Mouse (Mus musculus) thymus, postnatal 25 days (tissue): ENCODE results near the gene Hist1h1d.
"Not testable (repeated sequence)": the region's sequence is repeated elsewhere in the genome, so short reads cannot be mapped to it uniquely, and the experiment has no call there.

Experiments used
- DNase-seq: peaks from one replicate; pipeline ENCODE4 v3.0.0; 2022

The Hist1h1d gene

DNA sequence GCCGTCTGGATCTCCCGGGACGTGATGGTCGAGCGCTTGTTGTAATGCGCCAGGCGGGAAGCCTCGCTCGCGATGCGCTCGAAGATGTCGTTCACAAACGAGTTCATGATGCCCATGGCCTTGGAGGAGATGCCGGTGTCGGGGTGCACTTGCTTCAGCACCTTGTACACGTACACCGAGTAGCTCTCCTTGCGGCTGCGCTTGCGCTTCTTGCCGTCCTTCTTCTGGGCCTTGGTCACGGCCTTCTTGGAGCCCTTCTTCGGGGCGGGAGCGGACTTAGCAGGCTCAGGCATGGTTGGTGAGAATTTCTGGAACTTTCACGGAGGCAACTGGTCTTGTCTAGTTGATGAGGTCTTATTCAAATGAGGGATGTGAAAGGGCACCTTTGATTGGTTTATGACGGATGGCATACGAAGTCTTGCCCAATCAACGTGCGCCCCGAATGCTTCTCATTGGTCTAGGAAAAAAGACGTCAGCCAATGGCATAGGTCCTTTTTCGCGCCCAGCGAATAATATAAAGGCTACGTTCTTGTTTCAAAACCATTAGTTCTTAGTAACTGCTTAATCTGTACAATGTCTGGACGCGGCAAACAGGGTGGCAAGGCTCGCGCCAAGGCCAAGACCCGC, 20.9 kb downstream of the Hist1h1d start, which contains the start of the genes Hist1h2bf and Hist1h2ad:
Gene Hist1h2bf (minus strand): TSS at position 299 of the 627 bp plus-strand sequence.
Gene Hist1h2ad (plus strand): TSS at position 484 of the 627 bp plus-strand sequence.
- DNase-seq = peak; percentile 90

DNA sequence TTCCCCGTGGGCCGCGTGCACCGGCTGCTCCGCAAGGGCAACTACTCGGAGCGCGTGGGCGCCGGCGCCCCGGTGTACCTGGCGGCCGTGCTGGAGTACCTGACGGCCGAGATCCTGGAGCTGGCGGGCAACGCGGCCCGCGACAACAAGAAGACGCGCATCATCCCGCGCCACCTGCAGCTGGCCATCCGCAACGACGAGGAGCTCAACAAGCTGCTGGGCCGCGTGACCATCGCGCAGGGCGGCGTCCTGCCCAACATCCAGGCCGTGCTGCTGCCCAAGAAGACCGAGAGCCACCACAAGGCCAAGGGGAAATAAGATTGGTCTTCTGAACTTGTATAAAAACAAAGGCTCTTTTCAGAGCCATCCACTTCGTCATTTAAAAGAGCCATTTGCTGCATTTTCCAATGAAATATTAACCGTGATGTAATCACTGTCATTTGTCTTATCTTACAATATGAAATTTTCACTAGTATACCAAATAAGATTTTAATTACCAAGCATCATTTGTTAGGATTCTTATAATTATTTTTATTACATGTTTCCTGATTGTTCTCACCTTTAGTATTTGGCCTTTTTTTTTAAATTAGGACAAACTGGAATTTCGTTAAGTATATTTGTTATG, 21.6 kb downstream of the Hist1h1d start:
- DNase-seq = not testable (repeated sequence)

DNA sequence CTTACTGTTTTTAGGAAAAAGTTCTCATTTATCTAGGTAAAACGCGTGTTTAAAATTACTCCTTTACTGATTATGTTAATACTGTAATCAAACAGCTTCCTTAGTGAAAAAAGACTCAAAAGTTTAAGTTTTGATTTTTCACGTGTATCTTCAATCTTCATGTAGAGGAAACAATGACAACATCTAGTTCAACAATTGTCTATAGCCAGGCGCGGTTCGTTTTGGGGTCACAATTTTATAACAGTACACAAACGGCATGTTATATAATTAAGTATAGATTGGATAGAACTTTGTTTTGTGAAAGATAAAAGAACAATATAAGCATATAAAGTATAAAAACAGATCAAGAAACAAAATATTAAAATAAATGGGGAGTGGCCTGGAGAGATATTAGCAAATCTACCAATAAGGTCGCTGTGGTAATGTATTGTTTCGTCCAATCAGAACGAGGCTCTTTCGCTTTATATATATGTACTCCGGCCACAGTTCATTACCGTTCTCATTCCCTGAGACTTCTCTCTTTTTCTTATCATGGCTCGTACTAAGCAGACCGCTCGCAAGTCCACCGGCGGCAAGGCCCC, 22.3 kb downstream of the Hist1h1d start, which contains the start of gene Hist1h3d:
Gene Hist1h3d (plus strand): TSS at position 493 of the 581 bp plus-strand sequence.
- DNase-seq = peak; percentile 65

DNA sequence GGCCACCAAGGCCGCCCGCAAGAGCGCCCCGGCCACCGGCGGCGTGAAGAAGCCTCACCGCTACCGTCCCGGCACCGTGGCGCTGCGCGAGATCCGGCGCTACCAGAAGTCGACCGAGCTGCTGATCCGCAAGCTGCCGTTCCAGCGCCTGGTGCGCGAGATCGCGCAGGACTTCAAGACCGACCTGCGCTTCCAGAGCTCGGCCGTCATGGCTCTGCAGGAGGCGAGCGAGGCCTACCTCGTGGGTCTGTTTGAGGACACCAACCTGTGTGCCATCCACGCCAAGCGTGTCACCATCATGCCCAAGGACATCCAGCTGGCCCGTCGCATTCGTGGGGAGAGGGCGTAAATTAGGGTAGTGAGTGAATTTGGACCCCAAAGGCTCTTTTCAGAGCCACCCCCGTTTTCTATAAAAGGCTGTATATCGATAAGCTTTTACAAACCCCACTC, 22.8 kb downstream of the Hist1h1d start:
- DNase-seq = peak; percentile 38

DNA sequence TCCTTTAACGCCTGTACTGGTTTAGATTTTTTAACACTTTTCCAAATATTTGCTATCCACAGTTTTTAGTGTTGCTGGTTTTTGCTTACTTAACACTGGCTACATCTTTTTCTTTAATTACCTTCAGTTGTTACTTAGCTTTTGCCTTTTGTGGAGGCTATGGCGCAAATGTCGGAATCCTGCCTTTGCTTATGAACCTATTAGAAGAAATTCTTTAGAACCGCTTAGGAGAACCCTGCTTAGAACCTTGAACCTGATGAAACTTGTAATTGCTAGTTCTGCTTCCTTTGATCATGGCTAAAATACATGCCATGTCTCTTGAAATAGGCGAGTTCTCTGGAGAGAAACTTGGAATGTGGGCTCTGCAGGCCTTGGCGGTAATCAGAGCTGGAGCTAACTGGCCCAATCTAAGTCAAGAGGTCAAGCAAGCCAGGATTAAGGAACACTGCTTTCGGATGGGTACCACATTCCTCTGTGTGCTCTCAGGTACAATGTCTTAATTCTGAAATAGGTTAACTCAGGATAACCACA, 23.4 kb downstream of the Hist1h1d start:
- DNase-seq = no peak

DNA sequence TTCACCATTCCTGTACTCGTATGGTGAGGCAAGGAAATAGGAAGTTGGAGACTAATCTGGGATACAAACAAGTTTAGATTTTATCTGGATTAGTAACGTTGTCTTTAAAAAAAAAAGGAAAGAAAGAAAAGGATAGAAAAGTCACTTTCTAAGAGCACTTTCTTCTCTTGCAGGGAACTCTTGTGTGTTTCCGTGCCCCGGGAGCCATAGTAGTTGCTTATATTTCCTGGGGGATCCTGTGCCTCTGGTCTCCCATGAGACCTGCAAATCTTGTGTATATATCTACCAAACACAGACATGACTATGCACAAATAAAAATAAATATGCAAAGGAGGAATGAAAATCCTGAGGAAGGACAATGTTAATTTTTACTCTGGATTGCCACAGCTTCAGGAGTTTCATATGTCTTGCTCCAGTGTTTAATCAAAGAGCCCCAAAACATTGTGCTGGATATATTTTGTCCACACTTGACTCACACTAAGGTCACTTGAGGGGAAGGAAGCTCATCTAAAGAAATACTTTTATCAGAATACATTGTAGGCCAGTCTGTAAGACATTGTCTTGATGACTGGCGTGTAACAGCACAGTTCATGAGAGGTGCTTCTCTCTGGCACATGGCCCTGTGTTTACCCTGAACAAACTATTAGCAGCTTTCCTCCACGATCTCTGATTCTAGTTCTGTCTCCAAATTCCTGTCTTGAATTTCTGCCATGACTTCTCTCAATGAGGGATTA, 24.0 kb downstream of the Hist1h1d start:
- DNase-seq = no peak

DNA sequence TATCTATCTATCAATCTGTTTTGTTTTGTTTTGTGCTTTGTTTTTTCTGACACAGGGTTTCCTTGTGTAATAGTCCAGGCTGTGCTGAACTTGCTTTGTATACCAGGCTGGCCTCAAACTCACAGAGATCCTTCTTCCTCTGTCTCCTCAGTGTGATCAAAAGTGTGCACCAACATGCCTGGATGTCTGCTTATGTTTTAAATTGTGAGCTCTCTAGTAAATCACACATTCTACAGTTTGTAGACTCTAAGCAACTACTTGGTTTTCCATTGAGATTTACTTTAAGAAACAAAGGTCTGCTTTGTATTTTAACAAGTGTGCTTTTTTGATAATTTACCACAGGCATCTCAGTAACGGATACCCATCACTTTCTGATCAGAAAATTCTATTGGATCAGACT, 24.8 kb downstream of the Hist1h1d start:
- no peak for DNase-seq

DNA sequence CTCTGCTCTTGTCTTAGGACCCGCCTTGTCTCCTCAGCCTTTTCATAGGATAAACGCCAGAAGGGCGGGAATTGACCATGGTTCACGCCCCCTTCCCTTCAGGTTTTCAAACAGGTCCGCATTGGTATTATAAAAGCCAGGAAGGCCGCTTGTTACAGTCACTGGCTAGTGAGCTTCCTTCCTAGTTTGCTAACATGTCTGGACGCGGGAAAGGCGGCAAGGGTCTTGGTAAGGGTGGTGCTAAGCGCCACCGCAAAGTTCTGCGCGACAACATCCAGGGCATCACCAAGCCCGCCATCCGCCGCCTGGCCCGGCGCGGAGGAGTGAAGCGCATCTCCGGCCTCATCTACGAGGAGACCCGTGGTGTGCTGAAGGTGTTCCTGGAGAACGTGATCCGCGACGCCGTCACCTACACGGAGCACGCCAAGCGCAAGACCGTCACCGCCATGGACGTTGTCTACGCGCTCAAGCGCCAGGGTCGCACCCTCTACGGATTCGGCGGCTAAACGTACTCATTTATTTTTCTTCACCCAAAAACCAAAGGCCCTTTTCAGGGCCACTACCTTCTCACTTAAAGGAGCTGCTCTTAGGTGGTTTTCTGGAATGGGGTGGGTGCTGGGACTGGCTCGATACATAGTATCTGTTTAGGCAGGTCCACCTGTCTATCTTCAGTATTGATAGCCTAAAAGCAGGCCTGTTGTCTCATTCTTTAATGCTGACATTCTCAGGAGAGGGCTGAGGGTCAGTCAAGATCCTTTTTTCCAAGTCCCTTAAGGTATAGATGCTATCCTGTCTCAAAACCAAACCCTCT, 28.6 kb downstream of the Hist1h1d start, which contains the start of gene Hist1h4d:
Gene Hist1h4d (plus strand): TSS at position 191 of the 811 bp plus-strand sequence.
- peak; percentile 98 for DNase-seq

DNA sequence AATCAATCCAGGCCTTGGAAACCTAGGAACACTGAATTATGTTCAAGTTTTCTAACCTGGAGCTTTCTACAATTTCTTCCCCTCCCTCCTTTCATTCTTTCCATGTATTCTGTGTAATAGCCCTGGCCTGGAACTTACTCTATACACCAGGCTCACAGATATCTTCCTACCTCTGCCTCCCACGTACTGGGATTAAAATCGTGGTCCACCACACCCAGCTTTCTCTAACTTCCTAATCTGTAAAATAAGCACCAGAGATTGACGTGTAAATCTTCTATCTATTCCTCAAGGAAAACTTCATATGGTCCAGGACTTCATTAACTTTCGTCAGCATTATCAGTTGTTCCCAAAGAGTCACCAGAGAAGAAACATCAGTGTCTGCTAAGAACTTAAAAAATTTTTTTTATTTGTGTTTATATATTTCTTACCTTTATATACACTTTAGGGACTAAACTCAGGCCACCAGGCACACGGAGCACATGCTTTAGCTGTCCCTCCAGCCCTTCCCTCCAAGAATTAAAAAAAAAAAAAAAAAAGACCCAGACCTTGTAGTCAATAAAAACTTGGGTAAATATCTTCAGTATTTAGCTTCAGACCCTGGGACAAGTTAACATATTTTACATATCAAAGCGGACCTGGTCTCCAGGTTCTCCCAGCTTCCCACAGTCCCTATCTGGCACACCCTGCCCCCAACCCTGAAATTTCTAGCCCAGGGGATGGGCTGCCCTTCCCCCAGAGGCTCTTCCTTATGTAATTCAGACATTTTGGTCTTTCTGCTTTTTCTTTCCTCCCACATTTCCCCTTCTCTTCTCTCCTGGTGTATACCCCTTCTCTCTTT, 29.4 kb downstream of the Hist1h1d start:
- DNase-seq = no peak

DNA sequence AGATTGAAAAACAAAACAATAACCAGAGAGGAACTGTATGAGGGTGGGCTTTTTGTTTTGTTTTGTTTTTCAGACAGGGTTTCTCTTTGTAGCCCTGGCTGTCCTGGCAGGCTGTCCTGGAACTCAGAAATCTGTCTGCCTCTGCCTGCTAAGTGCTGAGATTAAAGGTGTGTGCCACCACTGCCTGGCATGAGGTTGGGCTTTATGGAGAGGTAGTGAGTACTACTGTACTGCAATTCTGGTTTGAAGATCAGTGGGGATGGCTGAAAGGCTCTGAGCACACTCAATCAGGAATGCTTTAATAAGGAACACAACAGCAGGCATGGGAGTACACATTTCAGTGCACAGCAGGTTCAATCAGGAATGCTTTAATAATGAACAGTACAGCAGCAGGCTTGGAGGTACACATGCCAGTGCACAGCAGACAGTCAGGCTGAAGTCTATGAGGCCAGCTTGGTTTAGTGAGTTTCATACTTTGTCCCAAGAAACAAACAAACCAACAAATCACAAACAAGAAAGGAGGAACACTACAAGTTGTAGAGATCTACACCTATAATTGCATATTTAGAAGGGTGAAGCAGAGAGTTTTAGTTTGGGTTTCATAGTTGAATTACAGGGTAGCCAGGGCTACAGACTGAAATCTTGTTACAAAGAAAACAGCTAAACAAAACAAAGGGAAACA, 30.5 kb downstream of the Hist1h1d start:
- DNase-seq = no peak

DNA sequence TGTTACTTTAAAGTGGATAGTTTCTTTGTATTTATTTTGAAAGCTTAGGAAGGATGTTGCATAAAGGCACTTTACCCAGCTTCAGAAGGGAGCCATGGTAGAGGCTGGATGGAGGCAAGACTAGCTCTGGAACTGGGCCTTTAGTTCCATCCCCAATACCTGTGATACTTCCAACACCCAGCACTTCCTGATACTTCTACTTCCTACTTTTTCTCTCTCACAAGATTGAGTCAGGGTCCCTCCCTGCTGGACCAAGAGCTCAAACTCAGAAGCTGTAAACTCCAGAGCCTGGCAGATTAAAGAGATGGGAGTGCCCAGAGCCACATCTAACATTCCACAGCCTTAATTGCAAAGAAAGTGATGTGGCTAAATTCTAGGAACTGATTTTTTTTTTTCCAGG, 31.3 kb downstream of the Hist1h1d start:
- peak; percentile 33 for DNase-seq

DNA sequence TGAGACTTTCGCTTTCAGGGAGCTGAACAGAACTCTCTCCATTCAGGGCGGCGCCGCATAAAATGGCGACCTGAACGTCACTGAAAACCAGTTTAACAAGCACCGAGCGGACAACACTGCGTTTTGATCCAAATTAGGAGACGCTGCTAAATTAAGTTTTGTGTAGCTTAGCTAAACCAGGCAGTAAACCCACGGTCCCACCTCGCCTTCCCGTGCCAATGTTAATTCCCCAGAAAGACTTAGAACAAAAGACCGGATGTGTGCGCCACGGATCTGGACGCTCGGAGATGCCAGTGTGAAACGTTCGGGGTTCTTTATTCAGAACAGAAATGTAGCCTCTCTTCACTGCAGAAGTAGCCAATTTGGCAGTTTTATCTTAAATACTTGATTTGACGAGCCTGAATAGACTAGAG, 32.0 kb downstream of the Hist1h1d start:
- DNase-seq = peak; percentile 79

DNA sequence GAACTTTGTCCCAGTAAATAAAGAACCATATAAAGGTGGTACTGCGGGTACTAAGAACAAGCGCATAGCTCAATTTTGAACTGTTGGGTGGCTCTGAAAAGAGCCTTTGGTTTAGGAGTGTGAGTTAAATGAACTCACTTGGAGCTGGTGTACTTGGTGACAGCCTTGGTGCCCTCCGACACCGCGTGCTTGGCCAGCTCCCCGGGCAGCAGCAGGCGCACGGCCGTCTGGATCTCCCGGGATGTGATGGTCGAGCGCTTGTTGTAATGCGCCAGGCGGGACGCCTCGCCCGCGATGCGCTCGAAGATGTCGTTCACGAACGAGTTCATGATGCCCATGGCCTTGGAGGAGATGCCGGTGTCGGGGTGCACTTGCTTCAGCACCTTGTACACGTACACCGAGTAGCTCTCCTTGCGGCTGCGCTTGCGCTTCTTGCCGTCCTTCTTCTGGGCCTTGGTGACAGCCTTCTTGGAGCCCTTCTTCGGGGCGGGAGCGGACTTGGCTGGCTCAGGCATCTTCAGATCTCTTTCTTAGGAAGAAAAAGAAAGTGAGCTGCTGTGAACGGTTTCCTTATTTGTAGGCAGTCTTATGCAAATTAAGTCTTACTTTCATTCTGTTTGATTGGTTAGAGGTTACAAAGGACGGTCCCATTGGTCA, 32.5 kb downstream of the Hist1h1d start:
- peak; percentile 84 for DNase-seq

DNA sequence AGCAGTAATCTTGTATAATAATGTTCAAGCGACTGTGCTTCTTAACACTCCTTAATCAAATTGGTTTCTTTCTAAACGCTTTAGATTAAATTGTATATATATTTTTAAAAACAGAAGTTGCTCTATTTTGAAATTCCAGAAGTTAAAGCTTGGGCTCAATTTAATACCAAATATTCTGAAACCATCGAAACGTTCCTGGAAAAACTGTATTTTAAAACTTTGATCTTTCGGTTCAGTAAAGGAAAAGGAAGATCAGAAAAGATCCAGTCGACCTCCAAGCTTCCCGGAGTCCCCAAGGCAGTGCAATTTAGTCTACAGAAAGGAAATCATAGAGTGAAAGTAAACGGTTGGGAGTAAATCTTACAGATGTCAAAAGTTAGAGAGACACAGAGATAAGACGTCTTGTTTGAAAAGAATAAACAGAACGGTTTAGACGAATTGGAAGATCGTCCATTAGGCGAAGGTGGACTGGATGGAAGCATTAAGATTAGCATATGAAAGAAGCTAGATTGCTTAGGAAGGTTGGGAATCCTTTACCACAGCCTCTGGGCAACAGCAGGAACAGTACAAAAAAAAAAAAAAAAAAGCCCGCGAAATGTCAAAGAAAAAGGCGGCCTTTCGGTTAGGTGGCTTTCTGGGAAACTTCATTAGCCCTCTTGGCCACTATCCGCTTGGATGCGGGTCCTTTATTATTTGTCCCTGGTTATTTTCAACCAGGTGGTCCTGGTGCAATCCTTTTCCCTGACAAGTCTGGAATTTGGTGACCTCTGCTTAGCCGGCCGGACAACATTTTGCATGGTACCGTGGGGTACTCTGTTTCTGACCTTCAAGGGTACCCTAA, 33.3 kb downstream of the Hist1h1d start:
- peak; percentile 27 for DNase-seq

DNA sequence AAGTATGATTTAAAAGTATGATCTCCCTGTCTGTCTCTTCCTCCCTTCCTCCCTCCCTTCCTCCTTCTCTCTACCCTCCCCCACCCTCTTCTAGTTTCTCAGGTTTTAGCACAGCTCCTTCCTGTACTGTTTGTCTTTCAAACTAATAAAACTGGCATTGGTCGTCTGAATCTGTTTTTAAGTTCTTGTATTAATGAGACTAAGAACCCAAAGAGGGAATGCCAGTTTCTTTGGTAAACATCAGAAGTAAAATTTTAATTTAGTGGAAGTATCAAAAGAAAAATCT, 33.8 kb downstream of the Hist1h1d start:
- DNase-seq = no peak

DNA sequence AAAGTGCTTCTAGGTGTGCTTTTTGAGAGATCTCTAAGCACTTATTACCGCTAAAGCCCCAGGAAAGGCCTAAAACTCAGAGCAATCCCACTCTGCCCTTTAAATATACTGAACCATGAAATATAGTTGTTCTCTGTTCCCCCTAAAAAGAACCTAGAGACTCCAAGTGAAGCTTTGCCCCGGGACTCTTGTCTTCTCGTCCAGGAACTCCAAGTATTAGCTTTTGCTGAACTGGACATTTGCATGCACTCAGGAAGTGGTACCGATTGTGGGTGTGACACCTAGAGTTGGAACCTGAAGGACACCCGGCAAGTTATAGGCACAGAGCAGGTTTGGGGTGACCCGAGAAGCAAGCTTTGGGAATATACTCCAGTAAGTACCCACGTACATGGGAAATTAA, 38.1 kb downstream of the Hist1h1d start:
- DNase-seq = no peak

DNA sequence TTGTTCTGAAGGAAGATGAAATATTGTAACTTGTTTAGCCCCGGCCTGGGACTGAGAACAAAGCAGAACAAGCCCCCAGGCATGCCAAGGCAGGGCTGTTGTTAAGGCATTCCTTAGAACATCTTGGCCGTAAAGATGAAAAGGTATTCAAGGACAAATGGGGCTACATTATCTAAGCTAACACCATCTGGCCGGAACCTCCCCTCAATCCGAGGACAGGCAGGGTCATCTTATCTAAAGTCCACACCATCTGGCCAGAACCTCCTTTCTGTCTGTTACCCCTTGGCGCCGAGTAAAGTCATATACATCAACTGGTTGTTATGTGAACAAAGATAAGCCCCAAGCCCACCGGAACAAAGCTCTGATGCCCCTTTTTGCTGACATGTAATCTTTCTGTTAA, 38.8 kb downstream of the Hist1h1d start:
- DNase-seq = not testable (repeated sequence)

DNA sequence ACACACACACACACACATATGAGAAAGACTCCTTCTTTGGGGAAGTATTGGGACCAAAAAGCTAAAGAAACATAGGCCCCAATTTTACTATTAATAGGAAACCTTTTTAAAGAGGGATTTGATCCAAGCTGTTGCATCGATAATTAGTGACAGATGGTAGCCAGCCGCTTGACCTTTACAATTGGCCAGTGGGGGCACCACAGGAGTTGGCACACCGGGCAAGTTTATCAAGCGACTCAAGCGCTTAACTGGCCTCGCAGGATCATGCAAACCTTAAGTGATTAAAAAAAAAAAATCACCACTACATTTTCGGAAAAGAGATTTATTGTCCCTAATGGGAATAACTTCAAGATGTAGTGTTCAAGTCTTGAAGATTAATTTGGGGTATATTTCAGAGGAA, 39.6 kb downstream of the Hist1h1d start:
- DNase-seq = no peak
